In the genomic region with DNA sequence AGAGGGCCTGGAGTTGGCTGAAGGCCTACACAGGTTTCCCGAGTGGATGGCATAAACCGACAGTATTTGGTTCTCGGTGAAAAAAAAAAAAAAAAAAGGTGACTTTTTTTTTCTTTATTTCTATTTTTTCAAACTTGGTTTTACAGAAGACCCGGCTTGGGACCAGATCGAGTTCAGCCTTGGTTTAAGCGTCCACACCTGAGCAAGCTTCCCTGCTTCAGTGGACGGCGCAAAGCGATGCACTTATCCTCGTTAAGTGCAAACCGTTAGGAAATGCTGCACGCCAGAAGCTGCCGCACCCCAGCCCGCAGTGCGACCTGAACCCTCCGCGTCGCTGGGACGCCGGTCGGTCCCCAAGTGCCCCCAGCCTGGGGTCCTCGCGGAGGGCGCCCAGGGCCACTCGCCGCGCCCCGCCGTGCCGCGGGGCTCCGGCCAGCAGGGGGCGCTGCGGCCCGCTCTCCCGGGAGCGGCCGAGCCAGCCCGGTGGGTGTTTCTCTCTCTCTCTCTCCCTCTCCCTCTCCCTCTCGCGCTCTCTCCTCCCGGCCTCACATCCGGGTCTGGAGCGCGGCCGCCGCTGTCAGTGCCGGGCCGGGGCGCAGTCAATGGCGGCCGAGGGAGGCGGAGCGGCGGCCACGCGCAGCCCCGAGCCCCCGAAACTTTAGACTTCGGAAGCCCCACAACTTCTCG, we compare ENCODE assay signal across 8 mouse cellular contexts. TPM values are rescaled to one million over a fixed set of nuclear protein-coding genes. Genes with fewer than 3 reads are reported as not detected.
DNase-seq lines count a peak whose midpoint lies in the region; ATAC-seq and TF ChIP-seq lines count a peak whose summit lies in the region.

No protein-coding gene starts in this region.

- WGBS in heart, embryonic 13.5 days: 3% methylated on average over 59 of the region's 61 CpGs
- WGBS in kidney, postnatal 0 days: 3% methylated on average over 46 of the region's 61 CpGs
- 4% methylated on average over 59 of the region's 61 CpGs for WGBS in liver, adult 2 months

- peaks cover 23% of the 10 kb centered on the region for H3K4me1 ChIP-seq in erythroblast, embryonic 14.5 days (ENCODE audit: control insufficient read depth)
- H3K4me1 ChIP-seq in heart, embryonic 13.5 days: peaks cover 48% of the 10 kb centered on the region
- H3K4me1 ChIP-seq in kidney, postnatal 0 days (replicated peaks; ENCODE audit: insufficient read depth, low read length): peaks cover 19% of the 10 kb centered on the region
- H3K4me1 ChIP-seq in liver, adult 2 months (ENCODE audit: control insufficient read depth, insufficient read depth, low read length): peaks cover 7% of the 10 kb centered on the region

- peaks cover 30% of the 10 kb centered on the region for H3K79me2 ChIP-seq in liver, adult 2 months (ENCODE audit: control insufficient read depth, insufficient read depth, low read length)
- H3K79me2 ChIP-seq in myocyte (ENCODE audit: control insufficient read depth, insufficient read depth): peaks cover 42% of the 10 kb centered on the region

- peak; percentile 89 for DNase-seq in CD4-positive, CD25-positive, alpha-beta regulatory T cell, adult 2 months (ENCODE audit: low read depth, low spot score)
- peak; percentile 72 for DNase-seq in brain, embryonic 18.5 days (ENCODE audit: low read depth, low spot score)
- peak; percentile 96 for DNase-seq in kidney, postnatal 0 days (ENCODE audit: low spot score)
- DNase-seq in liver, adult 2 months (ENCODE audit: extremely low read depth, low read depth, low spot score): peak; percentile 56
- DNase-seq in spleen, postnatal 4 days (ENCODE audit: low spot score in 2 of 2): peak; percentile 77 to 91

- no peaks in the 10 kb centered on the region for H3K36me3 ChIP-seq in erythroblast, embryonic 14.5 days (ENCODE audit: control insufficient read depth)
- H3K36me3 ChIP-seq in heart, embryonic 13.5 days: no peaks in the 10 kb centered on the region
- no peaks in the 10 kb centered on the region for H3K36me3 ChIP-seq in kidney, postnatal 0 days (ENCODE audit: insufficient read depth, low read length)
- H3K36me3 ChIP-seq in liver, adult 2 months (ENCODE audit: control insufficient read depth, insufficient read depth, low read length): no peaks in the 10 kb centered on the region
- no peaks in the 10 kb centered on the region for H3K36me3 ChIP-seq in myocyte (ENCODE audit: control insufficient read depth, insufficient read depth)

- H3ac ChIP-seq in myocyte (ENCODE audit: control insufficient read depth, insufficient read length): peak overlapping the region; percentile 71

- TF ChIP-seq POLR2A in liver, adult 2 months (IDR thresholded peaks at IDR 0.05; ENCODE audit: extremely low read depth, insufficient read depth, low read length): peak; percentile 65; the same call in 1 of the 2 replicates
- TF ChIP-seq POLR2A in myocyte (IDR thresholded peaks at IDR 0.05; ENCODE audit: insufficient read length, low read depth): peak; percentile 71

- peak overlapping the region; percentile 92 for H3K27ac ChIP-seq in heart, embryonic 13.5 days (replicated peaks)
- peak overlapping the region; percentile 92 for H3K27ac ChIP-seq in kidney, postnatal 0 days
- peak overlapping the region; percentile 66 for H3K27ac ChIP-seq in liver, adult 2 months (replicated peaks; ENCODE audit: insufficient read depth, low read depth, low read length)

- peak overlapping the region; percentile 85 for H3K4me2 ChIP-seq in heart, embryonic 13.5 days
- H3K4me2 ChIP-seq in kidney, postnatal 0 days (ENCODE audit: low read length): peak overlapping the region; percentile 62
- H3K4me2 ChIP-seq in myocyte (ENCODE audit: low read depth): peak overlapping the region; percentile 86

- peak overlapping the region; percentile 85 for H3K4me3 ChIP-seq in erythroblast, embryonic 14.5 days (replicated peaks)
- peak overlapping the region; percentile 98 for H3K4me3 ChIP-seq in heart, embryonic 13.5 days
- peak overlapping the region; percentile 96 for H3K4me3 ChIP-seq in kidney, postnatal 0 days (replicated peaks; ENCODE audit: low read depth, low read length)
- H3K4me3 ChIP-seq in liver, adult 2 months (ENCODE audit: insufficient read depth, low read depth, low read length): peak overlapping the region; percentile 91
- peak overlapping the region; percentile 53 for H3K4me3 ChIP-seq in myocyte

- no peaks in the 10 kb centered on the region for H3K9me3 ChIP-seq in erythroblast, embryonic 14.5 days (ENCODE audit: control insufficient read depth, low read length)
- H3K9me3 ChIP-seq in heart, embryonic 13.5 days: no peaks in the 10 kb centered on the region
- H3K9me3 ChIP-seq in kidney, postnatal 0 days (replicated peaks; ENCODE audit: low read length): no peaks in the 10 kb centered on the region

- H3K9ac ChIP-seq in heart, embryonic 13.5 days: peak overlapping the region; percentile 99
- peak overlapping the region; percentile 95 for H3K9ac ChIP-seq in kidney, postnatal 0 days (ENCODE audit: low read depth, low read length)
- peak overlapping the region; percentile 96 for H3K9ac ChIP-seq in liver, adult 2 months (ENCODE audit: low read depth, low read length)

- TF ChIP-seq CTCF in kidney, postnatal 0 days (IDR thresholded peaks at IDR 0.05; ENCODE audit: low read depth): peak; percentile 64
- peak; percentile 79 for TF ChIP-seq CTCF in liver, adult 2 months (IDR thresholded peaks at IDR 0.05; ENCODE audit: low read depth, low read length)

- H3K27me3 ChIP-seq in erythroblast, embryonic 14.5 days (ENCODE audit: control insufficient read depth): no peaks in the 10 kb centered on the region
- H3K27me3 ChIP-seq in heart, embryonic 13.5 days (replicated peaks): no peaks in the 10 kb centered on the region
- no peaks in the 10 kb centered on the region for H3K27me3 ChIP-seq in kidney, postnatal 0 days (ENCODE audit: insufficient read depth, low read length)
- no peaks in the 10 kb centered on the region for H3K27me3 ChIP-seq in liver, adult 2 months (ENCODE audit: control insufficient read depth, insufficient read depth, low read length)
- H3K27me3 ChIP-seq in myocyte (ENCODE audit: control insufficient read depth, insufficient read depth, insufficient read length): no peaks in the 10 kb centered on the region

- ATAC-seq in heart, embryonic 13.5 days (ENCODE audit: extremely low read depth, insufficient number of reproducible peaks, low FRiP score, low TSS enrichment): peak; percentile 92
- peak; percentile 98 for ATAC-seq in kidney, postnatal 0 days (replicated peaks; ENCODE audit: low FRiP score, low read depth)

TF ChIP-seq in myocyte, 11 proteins besides CTCF, POLR2A, EP300 and RAD21:
- TF ChIP-seq E2F4 (IDR thresholded peaks at IDR 0.05; ENCODE audit: insufficient read depth) (no peak), MAX (IDR thresholded peaks at IDR 0.05; ENCODE audit: low read depth) (no peak), POLR2AphosphoS2 (IDR thresholded peaks at IDR 0.05; ENCODE audit: insufficient read length, low read depth) (peak; percentile 57), MYOD1 (IDR thresholded peaks at IDR 0.05; ENCODE audit: control insufficient read depth in 1 of 3, insufficient read length in 2 of 3, low read depth in 2 of 3) (peak in 1 of 3 experiments; percentile 24), MYOG (IDR thresholded peaks at IDR 0.05; ENCODE audit: control insufficient read depth in 1 of 3, insufficient read depth in 1 of 3, insufficient read length in 2 of 3, low read depth in 2 of 3) (peak in 1 of 3 experiments; percentile 38), TCF3 (IDR thresholded peaks at IDR 0.05; ENCODE audit: insufficient read length, low read depth) (no peak), CEBPB (IDR thresholded peaks at IDR 0.05; ENCODE audit: insufficient read depth, poor library complexity, severe bottlenecking) (no peak)

RNA-seq across cellular contexts. Expression of a gene that starts 0.5 kb away (rescaled TPM):
- polyA plus RNA-seq in erythroblast, embryonic 14.5 days (2012): 1.1 TPM in 2 replicates
- 7.8 and 8.5 TPM in 2 replicates for polyA plus RNA-seq in heart, embryonic 13.5 days (2015; fragmentation: Nextera tagmentation; extraction: Ambion mirVana)
- 13.7 and 19.5 TPM in 2 replicates for polyA plus RNA-seq in kidney, postnatal 0 days (2015; fragmentation: Nextera tagmentation; extraction: Ambion mirVana)
- total RNA-seq in liver, adult 2 months (2014; rRNA removed): 12.2 and 12.4 TPM in 2 replicates
- polyA plus RNA-seq in liver, adult 2 months (2012; rRNA removed): 16.0 and 17.6 TPM in 2 replicates
- 33.7 TPM for polyA plus RNA-seq in myocyte (2012; fragmentation: generic; extraction: Trizol)

RNA-seq across cellular contexts. Expression of a gene that starts 32.1 kb away (rescaled TPM):
- 1.2 and 1.9 TPM in 2 replicates for polyA plus RNA-seq in erythroblast, embryonic 14.5 days (2012)
- polyA plus RNA-seq in heart, embryonic 13.5 days (2015; fragmentation: Nextera tagmentation; extraction: Ambion mirVana): 146 and 167 TPM in 2 replicates
- polyA plus RNA-seq in kidney, postnatal 0 days (2015; fragmentation: Nextera tagmentation; extraction: Ambion mirVana): 192 and 194 TPM in 2 replicates
- total RNA-seq in liver, adult 2 months (2014; rRNA removed): 13.2 and 14.3 TPM in 2 replicates
- 5.8 and 6.3 TPM in 2 replicates for polyA plus RNA-seq in liver, adult 2 months (2012; rRNA removed)
- 65.7 TPM for polyA plus RNA-seq in myocyte (2012; fragmentation: generic; extraction: Trizol)

Comparison
In these comparisons a context has a peak if more than half of its experiments do, and no peak if none do; other contexts are left out.
1. Peak in every context shown above with its lines: DNase-seq, ATAC-seq, H3K4me3 ChIP-seq and H3K27ac ChIP-seq.